Mouse (Mus musculus) megakaryocyte-erythroid progenitor cell, adult 5-6 weeks (primary cell): ENCODE measurements around the gene Xcl1. TPM values are rescaled to one million over a fixed set of nuclear protein-coding genes. Genes with fewer than 3 reads are reported as not detected.
A peak's percentile ranks its signal among the peaks of the same experiment; 100 is the strongest.

Experiments
- ATAC-seq: replicated peaks from 2 replicates; pipeline ENCODE4 v1.8.0; 2016; ENCODE audit warnings: mild to moderate bottlenecking, inconsistent platforms; ENCODE audit not compliant: severe bottlenecking, poor library complexity, low FRiP score, low TSS enrichment
- total RNA-seq, 2 experiments: library from RNA; stranded (forward) in 1 of 2; stranded (reverse) in 1 of 2; fragments of 200-1000, 215-1000 nt in 1 of 2; fragments of >200 nt in 1 of 2; fragmentation: Nextera tagmentation in 1 of 2; gene quantifications; 2 replicates each; pipeline ENCODE4 v1.2.3; 2014 to 2017

Xcl1 gene
- total RNA-seq, 2 experiments from 2014 or later = 26.7 TPM; not detected in 1

DNA sequence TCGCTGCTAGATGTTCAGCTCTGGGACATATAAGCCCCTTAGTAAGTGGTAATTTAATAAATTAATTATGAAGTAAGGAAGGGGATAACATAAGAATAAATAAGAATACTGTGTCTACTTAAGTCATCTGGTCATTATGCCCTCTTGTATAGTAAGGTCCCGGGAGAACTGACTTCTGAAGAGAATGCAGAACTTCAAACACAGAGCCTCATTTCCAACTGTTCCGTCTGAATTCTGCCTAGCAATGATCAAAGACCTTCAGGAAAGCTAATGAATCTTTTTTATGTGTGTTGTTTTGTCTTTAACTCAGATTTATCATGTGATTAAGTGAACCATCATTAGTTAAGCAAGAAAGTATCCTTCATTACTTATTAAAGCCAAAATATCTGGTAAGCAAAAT is 5.3 kb downstream of the Xcl1 start:
- no peak for ATAC-seq

DNA sequence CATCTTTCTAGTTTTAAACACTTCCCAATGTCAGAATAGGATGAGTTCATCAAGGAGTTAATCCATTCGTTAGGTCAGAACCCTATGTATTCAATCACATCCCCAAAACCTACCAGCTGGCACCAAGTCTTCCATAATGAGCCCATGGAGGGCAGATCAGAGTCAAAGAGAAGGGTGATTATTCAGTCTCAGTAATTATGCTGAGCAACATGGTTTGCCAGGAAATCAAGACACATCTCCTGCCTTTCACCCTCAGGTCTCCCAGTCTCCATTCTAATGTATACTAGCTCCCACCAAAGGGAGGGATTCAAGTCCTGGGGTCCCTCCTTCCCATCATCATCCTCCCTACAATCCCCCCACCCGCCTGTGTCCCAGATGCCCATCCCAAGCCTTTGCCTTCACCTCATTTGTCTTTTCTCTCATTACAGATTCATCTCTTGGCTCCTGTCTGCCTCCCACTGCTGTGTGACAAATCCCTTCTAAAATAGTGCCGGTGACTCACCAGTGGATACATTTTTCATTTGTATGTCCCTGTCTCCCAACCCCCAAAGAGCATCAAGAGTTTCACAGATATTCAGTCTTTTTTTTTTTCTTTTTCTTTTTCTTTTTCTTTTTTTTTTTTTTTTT is 8.7 kb downstream of the Xcl1 start:
- no peak for ATAC-seq

DNA sequence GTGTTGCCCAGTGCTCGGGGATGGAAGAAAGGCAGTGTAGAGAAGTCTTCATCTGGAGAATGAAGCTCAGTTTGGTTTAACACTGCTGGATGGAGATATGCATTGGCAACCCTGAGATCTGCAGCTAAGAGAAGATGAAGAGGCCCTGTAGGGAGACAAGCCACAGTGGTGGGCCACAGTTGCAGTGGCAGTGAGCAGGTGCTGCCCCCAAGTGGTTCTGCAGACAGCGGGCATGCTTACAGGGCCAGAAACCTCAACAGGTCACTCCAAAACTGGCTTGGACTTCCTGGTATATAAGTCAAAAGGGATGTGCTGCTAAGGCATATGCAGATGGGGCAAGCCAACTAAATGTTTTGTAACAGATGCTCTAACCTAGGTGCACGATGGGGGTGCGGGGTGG is 30.3 kb downstream of the Xcl1 start:
- ATAC-seq = peak; percentile 89

DNA sequence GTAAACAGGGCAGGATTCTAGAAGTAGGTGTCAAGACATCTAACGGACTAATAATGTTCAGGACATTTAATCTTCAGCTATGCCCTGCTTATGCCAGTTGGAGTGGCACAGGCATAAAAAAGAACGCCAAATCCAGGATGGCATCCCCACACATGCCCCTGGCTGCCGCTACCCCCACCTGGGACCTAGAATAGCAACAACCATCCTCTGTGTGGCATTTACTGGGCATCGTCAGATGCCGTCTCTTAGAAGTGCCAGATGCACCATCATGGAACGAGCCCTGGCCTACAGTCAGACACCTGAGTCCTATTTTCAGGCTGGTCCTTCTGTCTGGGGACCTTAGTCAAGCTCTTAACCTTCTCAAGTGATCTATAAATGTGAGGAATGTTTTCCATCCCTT is 34.6 kb downstream of the Xcl1 start:
- no peak for ATAC-seq

DNA sequence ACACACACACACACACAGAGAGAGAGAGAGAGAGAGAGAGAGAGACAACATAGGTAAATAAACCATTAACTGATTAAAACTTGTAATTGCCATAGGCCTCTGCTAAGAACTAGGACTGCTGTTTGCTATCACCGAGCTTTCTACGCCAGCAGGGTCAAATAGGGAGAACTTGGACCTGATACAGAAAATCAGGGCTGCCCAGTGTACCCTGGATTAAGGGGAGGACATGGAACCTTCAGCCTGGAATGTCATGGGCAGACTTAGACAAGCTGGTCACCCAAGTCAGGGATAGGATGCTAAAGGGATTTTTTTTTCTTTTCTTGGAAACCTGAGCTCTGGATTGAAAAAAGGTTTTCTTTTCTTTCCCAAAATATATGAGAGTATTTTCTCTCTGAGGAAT is 35.1 kb downstream of the Xcl1 start:
- ATAC-seq = no peak

DNA sequence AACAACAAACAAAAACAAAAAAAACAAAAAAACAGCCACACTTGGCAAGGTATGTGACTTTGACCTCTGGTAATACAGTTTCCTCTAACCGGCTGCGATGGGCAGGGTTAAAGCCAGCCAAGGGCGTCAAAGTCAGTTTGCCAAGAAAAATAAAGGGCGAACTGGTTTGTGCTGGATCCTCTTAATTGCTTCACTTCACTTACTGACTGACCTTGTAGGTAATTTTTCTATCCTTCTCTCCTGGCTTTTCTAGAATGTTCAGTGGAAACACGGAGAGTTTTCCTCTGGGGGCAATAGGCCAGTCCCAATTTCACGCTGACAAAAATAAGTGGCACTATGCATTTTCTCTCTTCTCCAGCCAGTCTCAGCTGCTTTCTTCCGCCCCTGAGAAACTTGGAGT is 35.8 kb downstream of the Xcl1 start:
- ATAC-seq = no peak

DNA sequence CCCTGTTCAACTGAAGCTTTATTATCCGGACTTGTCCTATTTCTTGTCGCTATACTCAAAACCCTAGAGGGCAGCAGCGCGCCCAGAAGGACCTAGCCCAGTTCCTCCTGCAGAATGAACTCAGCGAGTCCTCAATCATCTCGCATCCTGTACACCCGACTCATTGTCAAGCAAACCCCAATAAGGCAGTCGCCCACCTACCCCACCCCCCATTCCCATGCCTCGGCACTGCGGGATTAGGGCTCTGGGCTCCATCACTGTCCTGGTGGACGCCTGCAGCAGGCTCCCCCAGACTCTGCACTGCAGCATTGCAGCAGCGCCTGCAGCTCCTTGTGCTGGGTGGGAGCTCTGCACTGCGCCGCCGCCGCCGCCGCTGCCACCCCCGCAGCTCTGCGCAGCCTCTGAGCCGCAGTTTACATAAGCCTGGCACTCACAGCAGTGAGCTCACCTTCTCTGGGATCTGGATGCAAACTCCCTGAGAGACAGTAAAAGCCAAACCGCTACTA is 36.4 kb downstream of the Xcl1 start:
- peak; percentile 92 for ATAC-seq

DNA sequence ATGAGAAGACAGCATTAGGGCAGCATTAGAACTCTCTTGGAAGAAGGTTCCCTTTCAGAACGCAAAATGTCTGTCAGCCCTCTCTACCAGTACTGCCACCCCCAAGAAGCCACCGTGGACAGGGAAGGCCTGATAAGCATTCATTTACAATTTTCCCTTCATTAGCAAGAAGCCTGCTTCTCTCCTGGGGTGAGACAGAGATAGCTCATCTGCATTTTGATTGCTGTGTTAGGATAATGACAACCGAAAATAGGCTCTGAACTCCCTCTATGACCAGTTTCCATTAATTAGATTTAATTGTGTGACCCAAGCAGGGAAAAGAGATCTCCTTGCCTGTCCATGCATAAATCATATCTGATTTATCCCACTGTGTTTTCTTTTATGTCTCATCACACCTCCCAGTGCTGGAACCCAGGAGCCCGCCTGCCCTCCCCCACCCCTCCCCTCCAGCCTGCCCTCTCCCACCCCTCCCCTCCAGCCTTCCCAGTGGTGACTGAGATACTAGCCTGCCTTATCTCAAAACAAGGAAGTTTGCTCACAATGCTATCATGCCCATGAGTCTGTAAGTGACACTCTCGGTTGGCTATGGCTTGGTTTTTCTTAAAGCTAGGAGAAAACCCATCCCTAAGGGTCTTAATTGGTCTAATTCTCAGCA is 38.0 kb downstream of the Xcl1 start:
- no peak for ATAC-seq

DNA sequence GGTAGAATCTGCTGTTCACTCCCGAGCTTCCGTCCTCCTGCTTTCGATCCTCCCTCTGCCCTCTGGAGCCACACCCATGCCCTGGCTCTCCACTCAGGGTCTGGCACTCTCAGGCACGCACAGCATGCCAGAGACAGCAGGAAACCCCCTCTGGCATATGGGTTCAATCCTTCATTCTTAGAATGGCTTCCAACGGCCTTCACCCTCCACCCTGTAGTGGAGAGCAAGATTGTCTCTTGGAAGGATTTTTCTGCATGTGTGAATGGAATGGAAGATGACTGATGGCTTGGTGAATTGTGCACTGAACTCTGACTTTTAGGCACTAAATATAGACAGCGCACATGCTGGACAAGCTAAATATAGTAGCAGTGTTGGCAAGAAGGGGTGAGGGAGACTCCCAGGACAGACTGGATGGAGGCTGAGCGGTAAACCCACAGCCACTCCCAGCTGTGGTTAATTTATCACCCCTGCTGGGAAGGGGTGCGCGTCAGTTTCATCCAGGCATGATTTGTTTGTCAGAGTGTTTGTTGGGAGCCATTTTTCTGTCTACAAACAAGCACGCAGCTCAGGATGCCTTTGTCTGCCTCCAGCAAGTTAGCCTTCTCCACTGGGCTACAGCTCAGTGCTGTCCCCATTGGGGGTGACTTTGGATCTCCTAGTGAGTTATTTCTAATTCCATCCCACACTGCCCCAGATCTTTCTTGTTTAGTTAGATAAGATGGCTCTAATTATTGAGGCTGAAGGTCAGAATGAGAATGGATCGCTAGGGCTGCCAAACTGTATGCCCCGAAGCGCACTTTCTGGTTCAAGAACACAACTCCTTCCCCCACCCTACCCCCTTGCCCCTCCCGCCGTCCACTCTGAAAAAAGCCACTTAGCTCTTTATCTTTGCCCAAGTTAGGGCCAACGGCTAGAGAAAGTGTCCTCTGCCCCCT is 38.8 kb downstream of the Xcl1 start:
- peak; percentile 29; the same call in 1 of the 2 replicates for ATAC-seq

DNA sequence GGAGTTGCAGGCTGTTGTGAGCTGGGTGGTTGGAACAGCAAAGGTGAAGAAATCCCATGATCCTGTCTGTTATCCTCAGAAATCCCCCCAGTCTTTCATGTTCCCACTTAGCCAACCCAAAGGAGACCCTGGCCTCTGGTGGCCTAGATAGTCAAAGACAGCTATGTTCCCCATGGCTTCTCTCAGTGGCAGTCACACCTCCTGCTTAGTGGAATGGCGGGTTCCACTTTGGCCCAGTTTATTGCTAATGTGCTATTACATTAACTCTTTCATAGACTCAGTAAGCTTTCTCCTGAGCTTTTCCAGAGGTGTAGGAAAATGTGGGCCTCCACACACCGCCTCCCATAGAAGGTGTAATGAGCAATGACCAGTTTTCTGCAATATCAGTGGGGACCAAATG is 39.5 kb downstream of the Xcl1 start:
- no peak for ATAC-seq

DNA sequence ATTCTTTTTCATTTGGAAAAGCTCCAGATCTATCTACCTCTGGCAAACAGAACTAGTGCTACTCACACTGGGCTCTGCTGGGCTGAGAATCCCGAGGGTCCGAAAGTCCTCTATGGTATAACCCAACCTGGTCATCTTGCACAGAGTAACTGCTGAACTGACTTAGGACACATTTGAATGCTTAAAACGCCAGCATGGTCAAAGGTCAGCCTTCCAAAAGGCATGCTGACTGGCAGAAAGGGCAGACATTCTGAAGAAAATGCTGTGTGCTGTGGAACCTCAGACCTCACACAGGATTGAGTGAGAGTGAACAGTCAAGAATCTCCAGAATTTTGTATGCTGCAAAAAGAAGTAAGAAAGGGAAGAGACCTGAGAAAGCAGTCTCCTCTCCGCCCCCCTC is 45.0 kb downstream of the Xcl1 start:
- ATAC-seq = no peak

DNA sequence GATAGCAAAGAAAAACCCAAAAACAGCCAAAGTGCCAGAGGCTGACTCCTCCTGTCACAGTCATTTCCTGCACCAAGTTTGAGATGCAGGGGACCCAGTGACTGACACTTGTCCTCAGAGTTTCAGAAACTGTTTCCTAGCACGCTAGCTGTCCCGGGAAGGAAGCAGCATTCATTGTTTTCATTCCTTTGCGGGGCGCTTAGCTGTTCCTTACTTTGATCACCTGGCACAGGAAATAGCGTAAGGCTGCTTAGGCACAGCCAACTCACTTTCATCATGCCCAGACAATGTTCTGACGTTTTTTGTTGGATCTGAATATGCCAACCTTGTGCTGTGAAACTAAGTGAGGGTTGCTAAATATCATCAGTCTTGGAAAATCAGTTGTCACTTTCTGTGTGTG is 46.8 kb downstream of the Xcl1 start:
- ATAC-seq = no peak

DNA sequence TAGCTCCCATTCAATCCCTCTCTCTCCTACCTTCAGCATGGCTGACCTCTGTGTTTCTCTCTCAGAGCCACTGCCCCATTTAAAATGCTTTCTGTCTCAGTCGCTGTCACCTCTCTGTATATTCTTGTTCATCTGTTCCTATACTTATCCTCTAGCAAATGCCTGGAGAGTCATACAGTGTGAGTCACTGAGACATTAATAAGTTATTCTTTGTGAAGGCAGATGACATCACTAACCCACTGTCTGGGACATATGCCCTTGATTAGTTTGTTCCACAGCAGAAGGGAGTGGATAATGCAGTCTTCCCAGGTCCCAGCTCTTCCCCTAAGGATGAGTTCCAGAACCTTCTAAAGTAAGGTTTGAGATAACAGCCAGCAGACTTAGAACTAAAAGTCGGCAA is 47.6 kb downstream of the Xcl1 start:
- no peak for ATAC-seq

DNA sequence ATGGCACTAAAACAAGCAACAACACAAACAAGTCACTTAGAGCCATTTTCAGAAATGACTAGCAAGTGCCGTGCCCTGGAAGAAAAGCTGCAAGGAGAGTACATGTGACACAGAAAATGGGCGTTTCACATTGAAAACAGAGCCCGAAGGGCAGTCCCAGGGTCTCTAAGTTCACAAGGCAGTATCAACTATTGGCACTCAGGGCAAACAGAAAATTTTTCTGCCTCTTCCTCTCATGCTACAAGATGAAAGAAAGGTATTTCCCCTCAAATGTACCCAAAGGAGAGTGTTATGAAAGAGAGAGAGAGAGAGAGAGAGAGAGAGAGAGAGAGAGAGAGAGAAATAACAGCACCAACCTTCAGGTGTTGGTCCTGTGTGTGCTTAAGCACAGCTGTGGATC is 53.4 kb downstream of the Xcl1 start:
- ATAC-seq = no peak

Other genes with a start within 250 kb of the Xcl1 start
- not detected in 2 replicates for gene Dpt, start 138.9 kb downstream of the Xcl1 start, total RNA-seq (2014; fragmentation: Nextera tagmentation)
- gene Dpt, start 138.9 kb downstream of the Xcl1 start, total RNA-seq (2017) = not detected in 2 replicates
- not detected in 2 replicates for gene Tbx19, start 225.2 kb upstream of the Xcl1 start, total RNA-seq (2014; fragmentation: Nextera tagmentation)
- not detected in 2 replicates for gene Tbx19, start 225.2 kb upstream of the Xcl1 start, total RNA-seq (2017)